Mouse (Mus musculus) urinary bladder, adult 2 months (tissue): ENCODE data around the gene Slc27a2. TPM values are rescaled to one million over a fixed set of nuclear protein-coding genes. Genes with fewer than 3 reads are reported as not detected.

Experiments used
- DNase-seq: peaks from one replicate; pipeline ENCODE4 v3.0.0; 2022; ENCODE audit warnings: low spot score
- polyA plus RNA-seq: library from polyadenylated mRNA; depleted of rRNA; stranded (reverse); fragments of >200 nt; gene quantifications from 2 replicates; pipeline ENCODE4 v1.2.3, GENCODE M21; 2012

Slc27a2 gene
- polyA plus RNA-seq, 1 experiment: 0.04 TPM

- no peak for DNase-seq
Measured at GRCm38 (mm10) chr2:126553291-126553639, 1.1 kb downstream of the Slc27a2 start.

- DNase-seq: no peak
Measured at GRCm38 (mm10) chr2:126555533-126555932, 3.3 kb downstream of the Slc27a2 start.

- no peak for DNase-seq
Measured at GRCm38 (mm10) chr2:126560094-126560493, 7.9 kb downstream of the Slc27a2 start.

GRCm38 (mm10) chr2:126563411-126564105 is 11.4 kb downstream of the Slc27a2 start:
- DNase-seq: no peak

GRCm38 (mm10) chr2:126572163-126572562 is 20.0 kb downstream of the Slc27a2 start:
- DNase-seq: no peak

GRCm38 (mm10) chr2:126572747-126573146 is 20.5 kb downstream of the Slc27a2 start:
- no peak for DNase-seq

GRCm38 (mm10) chr2:126575391-126576176 is 23.4 kb downstream of the Slc27a2 start:
- DNase-seq: no peak

GRCm38 (mm10) chr2:126577362-126577761 is 25.2 kb downstream of the Slc27a2 start:
- no peak for DNase-seq

- no peak for DNase-seq
Measured at GRCm38 (mm10) chr2:126579282-126579681, 27.1 kb downstream of the Slc27a2 start.

- no peak for DNase-seq
Measured at GRCm38 (mm10) chr2:126583960-126584359, 31.8 kb downstream of the Slc27a2 start.

- no peak for DNase-seq
Measured at GRCm38 (mm10) chr2:126584621-126585369, 32.6 kb downstream of the Slc27a2 start.

GRCm38 (mm10) chr2:126587468-126587867 is 35.3 kb downstream of the Slc27a2 start:
- no peak for DNase-seq

GRCm38 (mm10) chr2:126591304-126591703 is 39.1 kb downstream of the Slc27a2 start:
- no peak for DNase-seq

GRCm38 (mm10) chr2:126593831-126594610 is 41.8 kb downstream of the Slc27a2 start:
- peak; percentile 62 for DNase-seq

GRCm38 (mm10) chr2:126596347-126597072 is 44.3 kb downstream of the Slc27a2 start:
- no peak for DNase-seq

- no peak for DNase-seq
Measured at GRCm38 (mm10) chr2:126597279-126598241, 45.4 kb downstream of the Slc27a2 start.

- DNase-seq: no peak
Measured at GRCm38 (mm10) chr2:126598359-126598758, 46.2 kb downstream of the Slc27a2 start.

- no peak for DNase-seq
Measured at GRCm38 (mm10) chr2:126599005-126599404, 46.8 kb downstream of the Slc27a2 start.

GRCm38 (mm10) chr2:126600533-126600932 is 48.3 kb downstream of the Slc27a2 start:
- no peak for DNase-seq
